Mouse (Mus musculus): ENCODE measurements around the gene Rmnd5b. TPM values are rescaled to one million over a fixed set of nuclear protein-coding genes. Genes with fewer than 3 reads are reported as not detected.

Rmnd5b gene
- polyA plus RNA-seq, 1 experiment from 2014 or later = 83.7 TPM

GRCm38 (mm10) chr11:51658705-51659104 lies 23.0 kb upstream of the Rmnd5b start:
- WGBS = 77% methylated on average over 6 of the region's 6 CpGs
- Histone ChIP-seq H3K4me1 (no peaks in the 10 kb centered on the region), H3K4me3 (no peak overlapping the region), H3K27me3 (replicated peaks) (no peaks in the 10 kb centered on the region), H3K9me3 (no peaks in the 10 kb centered on the region), H3K9ac (no peak overlapping the region), H3K4me2 (no peak overlapping the region), H3K27ac (no peak overlapping the region), H3K36me3 (replicated peaks) (no peaks in the 10 kb centered on the region)
- no peak for ATAC-seq (replicated peaks)

GRCm38 (mm10) chr11:51658291-51658690 lies 22.6 kb upstream of the Rmnd5b start:
- Histone ChIP-seq H3K4me3 (no peak overlapping the region), H3K9ac (no peak overlapping the region), H3K4me2 (no peak overlapping the region), H3K36me3 (replicated peaks) (no peaks in the 10 kb centered on the region), H3K9me3 (no peaks in the 10 kb centered on the region), H3K27me3 (replicated peaks) (no peaks in the 10 kb centered on the region), H3K4me1 (no peaks in the 10 kb centered on the region), H3K27ac (no peak overlapping the region)
- 67% methylated on average over 7 of the region's 7 CpGs for WGBS
- no peak for ATAC-seq (replicated peaks)

DNA sequence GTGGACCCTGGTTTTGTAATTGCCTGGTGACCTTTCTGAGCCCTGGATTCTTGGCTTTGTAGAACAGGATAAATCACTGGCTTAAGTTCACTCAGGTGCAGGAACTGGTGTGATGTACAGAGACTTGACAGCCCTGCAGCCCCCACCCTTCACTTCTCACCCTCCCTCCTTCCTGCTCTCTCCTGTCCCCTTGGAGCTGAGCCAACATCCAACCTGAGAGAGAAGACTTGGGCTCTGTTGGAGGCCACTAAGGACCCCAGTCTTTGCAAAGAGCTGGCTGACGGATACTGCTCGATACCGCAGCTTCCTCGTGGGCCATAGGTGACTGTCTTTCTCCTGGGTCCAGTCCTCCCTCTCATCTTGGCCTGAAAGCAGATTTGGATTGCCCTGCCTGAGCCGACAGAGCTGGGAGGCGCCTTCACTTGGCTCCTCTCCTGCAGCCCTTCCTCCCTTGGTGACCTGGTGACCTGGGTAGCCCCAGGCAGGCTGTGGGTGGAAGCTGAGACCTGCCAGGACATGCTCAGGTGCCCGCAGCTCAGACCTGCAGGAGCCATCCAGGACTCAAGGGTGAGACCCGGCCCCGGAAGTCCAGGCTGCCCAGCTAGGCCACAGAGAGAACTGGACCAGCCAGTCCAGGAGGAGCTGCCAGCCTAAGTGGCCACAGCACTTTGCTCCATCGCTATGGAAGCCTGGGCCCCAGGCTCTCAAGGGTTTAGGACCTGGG lies 21.3 kb upstream of the Rmnd5b start:
- Histone ChIP-seq H3K4me3 (no peak overlapping the region), H3K4me2 (no peak overlapping the region), H3K9ac (no peak overlapping the region), H3K4me1 (no peaks in the 10 kb centered on the region), H3K9me3 (no peaks in the 10 kb centered on the region), H3K27ac (no peak overlapping the region), H3K36me3 (replicated peaks) (no peaks in the 10 kb centered on the region), H3K27me3 (replicated peaks) (no peaks in the 10 kb centered on the region)
- ATAC-seq (replicated peaks) = no peak
- 84% methylated on average over 10 of the region's 10 CpGs for WGBS

- 92% methylated on average over 3 of the region's 3 CpGs for WGBS
- Histone ChIP-seq H3K9ac (no peak overlapping the region), H3K27me3 (replicated peaks) (peaks cover 4% of the 10 kb centered on the region; the same call in 1 of the 2 replicates), H3K36me3 (replicated peaks) (no peaks in the 10 kb centered on the region), H3K27ac (no peak overlapping the region), H3K9me3 (no peaks in the 10 kb centered on the region), H3K4me2 (no peak overlapping the region), H3K4me1 (peaks cover 11% of the 10 kb centered on the region), H3K4me3 (no peak overlapping the region)
- ATAC-seq (replicated peaks) = no peak
Observed at GRCm38 (mm10) chr11:51654891-51655290, 19.2 kb upstream of the Rmnd5b start.

DNA sequence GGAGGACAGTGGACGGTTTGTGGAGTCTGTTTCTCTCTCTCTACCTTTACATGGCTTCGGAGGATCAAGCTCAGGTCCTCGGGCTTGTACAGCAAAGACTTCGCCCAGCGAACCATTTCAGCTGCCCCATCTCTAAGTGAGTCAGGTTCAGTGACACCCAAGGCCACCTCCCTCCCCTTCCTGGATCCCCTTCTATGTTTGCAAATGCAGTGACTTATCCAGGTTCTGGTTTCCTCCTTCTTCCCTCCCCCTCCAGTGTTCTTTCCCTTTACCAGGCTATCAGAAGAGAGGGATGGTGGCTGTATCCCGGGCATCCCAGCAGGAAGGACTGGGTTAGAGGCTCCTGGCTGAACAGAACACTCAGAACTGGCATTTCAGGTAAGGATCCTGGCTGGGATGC lies 18.0 kb upstream of the Rmnd5b start:
- no peak for ATAC-seq (replicated peaks)
- no peak overlapping the region for H3K4me3 ChIP-seq
- H3K4me1 ChIP-seq = peaks cover 23% of the 10 kb centered on the region
- no peak overlapping the region for H3K9ac ChIP-seq
- H3K27me3 ChIP-seq (replicated peaks) = peaks cover 14% of the 10 kb centered on the region
- H3K27ac ChIP-seq = no peak overlapping the region
- WGBS = 94% methylated on average over 6 of the region's 6 CpGs
- no peaks in the 10 kb centered on the region for H3K9me3 ChIP-seq
- no peak overlapping the region for H3K4me2 ChIP-seq
- H3K36me3 ChIP-seq (replicated peaks) = no peaks in the 10 kb centered on the region

DNA sequence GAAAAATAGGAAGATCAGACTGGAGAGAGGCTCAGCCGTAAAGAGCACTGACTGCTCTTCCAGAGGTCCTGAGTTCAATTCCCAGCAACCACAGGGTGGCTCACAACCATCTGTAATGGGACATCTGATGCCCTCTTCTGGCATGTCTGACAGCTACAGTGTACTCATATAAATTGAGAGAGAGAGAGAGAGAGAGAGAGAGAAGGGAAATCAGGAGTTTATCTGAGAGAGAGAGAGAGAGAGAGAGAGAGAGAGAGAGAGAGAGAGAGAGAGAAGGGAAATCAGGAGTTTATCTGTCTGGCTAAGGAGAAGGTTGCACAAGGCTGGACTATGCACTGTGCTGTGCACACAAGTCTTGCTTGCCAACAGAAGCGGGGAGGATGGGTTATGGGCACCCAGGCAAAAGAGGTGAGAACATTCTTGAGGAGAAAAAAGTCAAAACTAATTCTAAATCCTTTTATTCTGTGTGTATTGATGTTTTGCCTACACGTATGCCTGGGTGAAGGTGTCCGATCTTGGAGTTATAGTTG lies 17.3 kb upstream of the Rmnd5b start:
- no peaks in the 10 kb centered on the region for H3K9me3 ChIP-seq
- H3K4me2 ChIP-seq = no peak overlapping the region
- H3K9ac ChIP-seq = no peak overlapping the region
- H3K27me3 ChIP-seq (replicated peaks) = peaks cover 14% of the 10 kb centered on the region
- WGBS = 89% methylated on average over 4 of the region's 4 CpGs
- no peak overlapping the region for H3K27ac ChIP-seq
- ATAC-seq (replicated peaks) = no peak
- H3K4me1 ChIP-seq = peaks cover 26% of the 10 kb centered on the region
- H3K36me3 ChIP-seq (replicated peaks) = no peaks in the 10 kb centered on the region
- H3K4me3 ChIP-seq = no peak overlapping the region

DNA sequence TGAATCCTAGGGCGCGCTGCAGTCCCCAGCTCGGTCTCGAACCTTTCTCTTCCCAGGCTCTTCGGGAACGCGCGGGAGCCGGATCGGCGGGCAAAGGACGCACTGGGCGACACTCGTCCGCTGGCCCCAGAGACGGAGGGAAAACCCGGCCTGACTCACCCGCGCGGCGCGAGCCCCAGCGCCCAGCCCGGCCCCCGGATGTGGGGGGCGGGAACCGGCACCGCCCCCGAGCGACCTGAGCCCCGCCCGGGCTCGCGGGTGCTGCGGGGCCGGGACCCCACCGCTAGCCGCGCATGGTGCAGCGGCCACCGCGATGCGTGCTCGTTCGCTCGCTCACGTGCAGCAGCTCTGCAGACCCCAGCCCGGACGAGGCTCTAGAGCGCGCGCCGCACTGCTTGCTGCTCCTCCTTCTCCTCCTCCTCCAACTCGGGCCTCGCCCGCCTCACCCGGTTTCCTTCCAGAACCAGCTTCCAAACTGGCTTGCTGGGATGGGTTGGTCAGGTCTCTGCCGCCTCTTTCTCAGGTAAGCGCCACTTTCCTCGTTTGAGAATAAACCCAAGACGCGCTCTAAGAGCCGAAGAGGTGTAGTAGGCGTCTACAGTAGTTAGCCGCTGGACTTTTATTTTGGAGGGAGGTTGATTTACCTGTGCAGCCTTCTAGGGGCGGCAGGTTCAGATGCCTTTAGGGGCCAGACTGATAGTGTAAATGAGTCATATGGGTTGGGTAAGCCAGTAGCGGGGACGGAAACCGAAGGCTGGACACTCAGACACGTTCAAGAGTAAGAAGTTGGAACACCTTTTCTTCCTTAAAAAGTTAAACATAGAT lies 15.2 kb upstream of the Rmnd5b start, which contains the start of the genes N4bp3 and D930048N14Rik:
Gene N4bp3 (minus strand): TSS at position 152 of the 825 bp plus-strand sequence.
Gene D930048N14Rik (plus strand): TSS at position 264 of the 825 bp plus-strand sequence.
- H3K4me1 ChIP-seq = peaks cover 26% of the 10 kb centered on the region
- H3K4me2 ChIP-seq = peak within 1 kb of the TSS; percentile 97
- H3K4me3 ChIP-seq = peak within 1 kb of the TSS; percentile 76
- 0 out of 2 replicates have a peak within 1 kb of the TSS, but pooled peaks have one; percentile 15 for H3K27ac ChIP-seq
- 1% methylated on average over 69 of the region's 70 CpGs for WGBS
- peak; percentile 84 for ATAC-seq (replicated peaks)
- H3K36me3 ChIP-seq (replicated peaks) = no peaks in the 10 kb centered on the region
- peak within 1 kb of the TSS; percentile 64 for H3K9ac ChIP-seq
- H3K9me3 ChIP-seq = no peaks in the 10 kb centered on the region
- peaks cover 14% of the 10 kb centered on the region for H3K27me3 ChIP-seq (replicated peaks)

DNA sequence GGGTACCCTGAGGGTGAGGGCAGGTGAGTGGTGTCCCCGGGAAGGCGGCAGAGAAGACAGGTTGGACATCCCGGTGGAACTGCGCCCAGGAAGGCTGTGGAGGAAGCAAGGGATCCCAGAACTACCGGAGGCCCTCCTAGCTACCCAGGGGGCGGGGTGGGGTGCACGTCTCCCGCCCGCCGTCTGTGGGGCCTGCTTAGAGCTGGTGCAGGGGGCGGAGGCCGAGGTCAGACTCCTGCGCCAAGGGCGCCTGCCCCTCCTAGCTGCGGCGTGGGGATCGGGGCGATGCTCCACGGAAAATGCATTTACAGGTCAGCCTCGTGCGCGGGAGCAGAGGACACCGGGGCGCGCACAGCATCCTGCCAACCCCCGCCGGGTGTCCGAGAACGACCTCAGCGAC lies 14.6 kb upstream of the Rmnd5b start:
- Histone ChIP-seq H3K27me3 (replicated peaks) (peaks cover 14% of the 10 kb centered on the region), H3K9ac (peak overlapping the region; percentile 64), H3K4me3 (peak overlapping the region; percentile 76), H3K4me2 (peak overlapping the region; percentile 97), H3K4me1 (peaks cover 26% of the 10 kb centered on the region), H3K9me3 (no peaks in the 10 kb centered on the region), H3K27ac (0 out of 2 replicates have a peak overlapping the region, but pooled peaks have one; percentile 15), H3K36me3 (replicated peaks) (no peaks in the 10 kb centered on the region)
- 0 out of 2 replicates have a peak, but pooled peaks have one; percentile 8 for ATAC-seq (replicated peaks)
- under 1% methylated on average over 30 of the region's 30 CpGs for WGBS

DNA sequence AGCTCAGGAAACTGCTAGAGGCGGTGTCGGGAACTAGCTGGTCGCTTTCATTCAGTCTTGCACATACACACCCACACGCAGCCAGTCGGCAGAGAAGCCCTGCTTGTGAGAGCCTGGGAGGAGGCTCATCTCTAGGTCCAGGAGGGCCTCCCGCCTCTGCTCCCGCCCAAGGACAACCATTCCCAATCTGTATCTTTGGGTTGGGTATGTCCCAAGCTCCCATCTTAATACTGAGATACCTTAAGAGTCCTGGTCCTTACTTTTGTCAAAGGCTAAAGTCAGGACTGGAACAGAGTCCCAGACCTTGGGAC lies 14.1 kb upstream of the Rmnd5b start:
- peak overlapping the region; percentile 76 for H3K4me3 ChIP-seq
- H3K27me3 ChIP-seq (replicated peaks) = peaks cover 14% of the 10 kb centered on the region
- H3K4me1 ChIP-seq = peaks cover 26% of the 10 kb centered on the region
- H3K36me3 ChIP-seq (replicated peaks) = no peaks in the 10 kb centered on the region
- H3K4me2 ChIP-seq = peak overlapping the region; percentile 97
- H3K9me3 ChIP-seq = no peaks in the 10 kb centered on the region
- 6% methylated on average over 7 of the region's 7 CpGs for WGBS
- no peak for ATAC-seq (replicated peaks)
- peak overlapping the region; percentile 64 for H3K9ac ChIP-seq
- no peak overlapping the region for H3K27ac ChIP-seq

GRCm38 (mm10) chr11:51649111-51649888 lies 13.6 kb upstream of the Rmnd5b start:
- H3K4me3 ChIP-seq = peak overlapping the region; percentile 76
- H3K4me2 ChIP-seq = peak overlapping the region; percentile 97
- peaks cover 26% of the 10 kb centered on the region for H3K4me1 ChIP-seq
- peak overlapping the region; percentile 64 for H3K9ac ChIP-seq
- no peak for ATAC-seq (replicated peaks)
- WGBS = 26% methylated on average over 11 of the region's 11 CpGs
- H3K36me3 ChIP-seq (replicated peaks) = no peaks in the 10 kb centered on the region
- H3K27me3 ChIP-seq (replicated peaks) = peaks cover 14% of the 10 kb centered on the region
- no peak overlapping the region for H3K27ac ChIP-seq
- no peaks in the 10 kb centered on the region for H3K9me3 ChIP-seq

DNA sequence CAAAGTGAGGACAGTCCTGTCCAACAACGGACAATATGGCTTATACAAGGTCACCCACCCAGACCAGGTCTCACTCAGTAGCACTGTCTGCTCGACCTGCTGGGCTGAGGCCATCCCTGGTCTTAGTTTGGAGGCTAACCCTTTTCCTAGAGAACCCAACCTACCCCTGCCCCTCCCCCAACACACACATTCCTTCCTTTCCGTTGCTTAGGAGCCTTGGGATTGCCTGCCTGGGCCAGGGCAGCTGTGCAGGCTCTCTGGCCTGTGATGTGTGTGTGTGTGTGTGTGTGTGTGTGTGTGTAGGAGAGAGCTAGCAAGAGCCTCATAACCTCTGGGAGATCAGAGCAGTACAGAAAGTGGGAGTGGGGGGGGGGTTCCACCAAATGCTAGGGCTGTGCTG lies 12.9 kb upstream of the Rmnd5b start:
- H3K9me3 ChIP-seq = no peaks in the 10 kb centered on the region
- 0 out of 2 replicates have a peak overlapping the region, but pooled peaks have one; percentile 97 for H3K4me2 ChIP-seq
- peaks cover 26% of the 10 kb centered on the region for H3K4me1 ChIP-seq
- WGBS = 5% methylated on average over 3 of the region's 3 CpGs
- H3K4me3 ChIP-seq = no peak overlapping the region
- no peak overlapping the region for H3K9ac ChIP-seq
- ATAC-seq (replicated peaks) = 0 out of 2 replicates have a peak, but pooled peaks have one; percentile 7
- peaks cover 14% of the 10 kb centered on the region for H3K27me3 ChIP-seq (replicated peaks)
- no peaks in the 10 kb centered on the region for H3K36me3 ChIP-seq (replicated peaks)
- H3K27ac ChIP-seq = no peak overlapping the region

All from midbrain, embryonic 15.5 days (tissue).